ENCODE assay signal across 8 mouse cellular contexts in the genomic region with DNA sequence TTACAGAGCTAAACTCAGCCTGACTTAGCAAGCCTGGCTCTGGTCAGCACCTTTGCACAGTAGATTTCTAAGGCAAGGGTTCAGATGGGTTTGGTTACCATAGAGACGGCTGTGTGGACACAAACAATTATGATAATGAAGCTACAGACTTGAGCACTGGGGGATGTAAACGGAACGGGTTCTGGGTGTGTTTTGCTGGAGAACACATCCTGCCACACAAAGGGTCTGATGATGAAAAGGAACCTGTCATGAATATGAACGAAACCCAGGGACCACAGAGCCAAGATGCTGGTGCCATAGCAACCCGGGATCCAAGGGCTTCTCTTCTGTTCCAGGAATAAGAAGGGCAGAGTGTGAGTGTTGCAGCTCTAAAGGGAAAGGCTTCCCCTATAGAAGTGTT. TPM values are rescaled to one million over a fixed set of nuclear protein-coding genes. Genes with fewer than 3 reads are reported as not detected.
DNase-seq lines count a peak whose midpoint lies in the region; ATAC-seq lines count a peak whose summit lies in the region.

A gene (plus strand): TSS at position 177 of the 400 bp plus-strand sequence.

- peak within 1 kb of the TSS; percentile 85 for H3K9ac ChIP-seq in limb, embryonic 12.5 days (replicated peaks)
- peak within 1 kb of the TSS; percentile 72 for H3K9ac ChIP-seq in stomach, embryonic 14.5 days (replicated peaks; ENCODE audit: low read depth, low read length)

- H3K36me3 ChIP-seq in erythroblast, embryonic 14.5 days (ENCODE audit: control insufficient read depth) = peaks cover 19% of the 10 kb centered on the region
- peaks cover 17% of the 10 kb centered on the region for H3K36me3 ChIP-seq in limb, embryonic 12.5 days
- H3K36me3 ChIP-seq in stomach, embryonic 14.5 days (ENCODE audit: control insufficient read depth, insufficient read depth, low read length) = peaks cover 7% of the 10 kb centered on the region

- peak within 1 kb of the TSS; percentile 74 for H3K4me3 ChIP-seq in erythroblast, embryonic 14.5 days (replicated peaks)
- H3K4me3 ChIP-seq in limb, embryonic 12.5 days (replicated peaks) = peak within 1 kb of the TSS; percentile 83
- peak within 1 kb of the TSS; percentile 72 for H3K4me3 ChIP-seq in stomach, embryonic 14.5 days (ENCODE audit: low read depth, low read length)

- H3K4me2 ChIP-seq in limb, embryonic 12.5 days = peak within 1 kb of the TSS; percentile 75
- H3K4me2 ChIP-seq in stomach, embryonic 14.5 days (replicated peaks; ENCODE audit: low read depth, low read length) = peak within 1 kb of the TSS; percentile 40

- peaks cover 3% of the 10 kb centered on the region; the same call in 1 of the 2 replicates for H3K27me3 ChIP-seq in erythroblast, embryonic 14.5 days (ENCODE audit: control insufficient read depth)
- no peaks in the 10 kb centered on the region for H3K27me3 ChIP-seq in limb, embryonic 12.5 days
- H3K27me3 ChIP-seq in stomach, embryonic 14.5 days (ENCODE audit: control insufficient read depth, insufficient read depth, low read length) = no peaks in the 10 kb centered on the region

- 85% methylated on average over 5 of the region's 5 CpGs for WGBS in limb, embryonic 12.5 days
- 69% methylated on average over 5 of the region's 5 CpGs for WGBS in stomach, embryonic 14.5 days

- H3K9me3 ChIP-seq in erythroblast, embryonic 14.5 days (ENCODE audit: control insufficient read depth, low read length) = no peaks in the 10 kb centered on the region
- H3K9me3 ChIP-seq in limb, embryonic 12.5 days = no peaks in the 10 kb centered on the region
- H3K9me3 ChIP-seq in stomach, embryonic 14.5 days (ENCODE audit: control insufficient read depth, low read depth, low read length) = no peaks in the 10 kb centered on the region

- H3K27ac ChIP-seq in limb, embryonic 12.5 days = peak within 1 kb of the TSS; percentile 76
- peak within 1 kb of the TSS; percentile 35; the same call in 1 of the 2 replicates for H3K27ac ChIP-seq in stomach, embryonic 14.5 days (ENCODE audit: low read length)

- ATAC-seq in erythroblast, adult 5-6 weeks (replicated peaks; ENCODE audit: low FRiP score, poor library complexity, severe bottlenecking) = no peak
- no peak for ATAC-seq in limb, embryonic 12.5 days (ENCODE audit: insufficient number of reproducible peaks, insufficient read depth, low FRiP score, low TSS enrichment, low read depth)
- ATAC-seq in stomach, embryonic 14.5 days (ENCODE audit: insufficient number of reproducible peaks, insufficient read depth, low FRiP score, low read depth) = no peak

- DNase-seq in retina, postnatal 1 day = peak; percentile 53
- no peak for DNase-seq in retina, embryonic 14.5 days (ENCODE audit: low spot score)
- DNase-seq in adrenal gland, postnatal 36 days = no peak
- DNase-seq in adrenal gland, adult (ENCODE audit: inconsistent age in 2 of 2, low spot score in 1 of 2) = no peak

- peaks cover 26% of the 10 kb centered on the region for H3K4me1 ChIP-seq in erythroblast, embryonic 14.5 days (ENCODE audit: control insufficient read depth)
- H3K4me1 ChIP-seq in limb, embryonic 12.5 days (replicated peaks) = peaks cover 6% of the 10 kb centered on the region
- H3K4me1 ChIP-seq in stomach, embryonic 14.5 days (ENCODE audit: control insufficient read depth, insufficient read depth, low read length) = peaks cover 5% of the 10 kb centered on the region

RNA-seq across cellular contexts. Expression of the gene that starts here (rescaled TPM):
- 0.13 and 0.46 TPM in 2 replicates for polyA plus RNA-seq in erythroblast, embryonic 14.5 days (2012)
- total RNA-seq in erythroblast, adult 5-6 weeks (2015; ENCODE audit: low replicate concordance) = 0.38 and 1.0 TPM in 2 replicates
- not detected in 2 replicates for total RNA-seq in erythroblast, adult 5-6 weeks (2017; ENCODE audit: low replicate concordance)
- 8.8 and 14.2 TPM in 2 replicates for polyA plus RNA-seq in limb, embryonic 12.5 days (2016; fragmentation: Nextera tagmentation; extraction: Ambion mirVana)
- polyA plus RNA-seq in stomach, embryonic 14.5 days (2014; fragmentation: Nextera tagmentation; extraction: Ambion mirVana) = 5.7 and 7.9 TPM in 2 replicates
- 1 to 10 TPM; 3.5 to 4.3 TPM for total RNA-seq in adrenal gland, postnatal 36 days (2021)
